Mouse (Mus musculus) liver, embryonic 16.5 days (tissue): ENCODE measurements at regions not wholly inside any gene's neighbourhood (a gene's known extent, or its start where the extent isn't known, plus 50 kb on each side); places are given as distances from the start of the nearest gene placed in this dataset.

Experiments used
- ATAC-seq: fragments of 200-750 bp; cut with Nextera tagmentation; 2 replicates; pipeline ENCODE4 v1.8.0; 2017; ENCODE audit warnings: low read depth, mild to moderate bottlenecking, moderate number of reproducible peaks, moderate library complexity
- H3K27ac ChIP-seq: fragments of 300-500 bp; sonication (generic); 2 replicates; pipeline ENCODE4 v1.5.1; 2014; ENCODE audit warnings: mild to moderate bottlenecking, low read length
- H3K27me3 ChIP-seq: fragments of 300-500 bp; sonication (generic); 2 replicates; pipeline ENCODE4 v1.6.1; 2014; ENCODE audit warnings: low read depth, low read length, mixed read lengths; ENCODE audit not compliant: control insufficient read depth, insufficient read depth
- H3K36me3 ChIP-seq: fragments of 300-500 bp; sonication (generic); 2 replicates; pipeline ENCODE4 v1.6.1; 2014; ENCODE audit warnings: mild to moderate bottlenecking; ENCODE audit not compliant: control insufficient read depth, insufficient read depth
- H3K4me1 ChIP-seq: fragments of 300-500 bp; sonication (generic); 2 replicates; pipeline ENCODE4 v1.6.1; 2014; ENCODE audit warnings: low read depth, low read length, mixed read lengths; ENCODE audit not compliant: control insufficient read depth
- H3K4me2 ChIP-seq: fragments of 300-500 bp; sonication (generic); 2 replicates; pipeline ENCODE4 v1.6.1; 2014; ENCODE audit warnings: low read depth, low read length, mixed read lengths
- H3K4me3 ChIP-seq: fragments of 300-500 bp; sonication (generic); 2 replicates; pipeline ENCODE4 v1.5.1; 2014; ENCODE audit warnings: low read depth, mild to moderate bottlenecking, low read length
- H3K9ac ChIP-seq: fragments of 300-500 bp; sonication (generic); 2 replicates; pipeline ENCODE4 v1.6.1; 2014; ENCODE audit warnings: low read depth, low read length
- H3K9me3 ChIP-seq: fragments of 300-500 bp; sonication (generic); replicated peaks from 2 replicates; pipeline ENCODE4 v1.6.1; 2016; ENCODE audit warnings: low read length; ENCODE audit not compliant: control insufficient read depth
- WGBS: fragments of 180-500 bp; shearing (Covaris S2); extraction: QIAGEN DNeasy Blood & Tissue Kit; methylation state at CpG from one replicate; pipeline ENCODE4 v1.1.7; 2014; ENCODE audit not compliant: insufficient replicate concordance; 5-methylcytosine and 5-hydroxymethylcytosine counted together

DNA sequence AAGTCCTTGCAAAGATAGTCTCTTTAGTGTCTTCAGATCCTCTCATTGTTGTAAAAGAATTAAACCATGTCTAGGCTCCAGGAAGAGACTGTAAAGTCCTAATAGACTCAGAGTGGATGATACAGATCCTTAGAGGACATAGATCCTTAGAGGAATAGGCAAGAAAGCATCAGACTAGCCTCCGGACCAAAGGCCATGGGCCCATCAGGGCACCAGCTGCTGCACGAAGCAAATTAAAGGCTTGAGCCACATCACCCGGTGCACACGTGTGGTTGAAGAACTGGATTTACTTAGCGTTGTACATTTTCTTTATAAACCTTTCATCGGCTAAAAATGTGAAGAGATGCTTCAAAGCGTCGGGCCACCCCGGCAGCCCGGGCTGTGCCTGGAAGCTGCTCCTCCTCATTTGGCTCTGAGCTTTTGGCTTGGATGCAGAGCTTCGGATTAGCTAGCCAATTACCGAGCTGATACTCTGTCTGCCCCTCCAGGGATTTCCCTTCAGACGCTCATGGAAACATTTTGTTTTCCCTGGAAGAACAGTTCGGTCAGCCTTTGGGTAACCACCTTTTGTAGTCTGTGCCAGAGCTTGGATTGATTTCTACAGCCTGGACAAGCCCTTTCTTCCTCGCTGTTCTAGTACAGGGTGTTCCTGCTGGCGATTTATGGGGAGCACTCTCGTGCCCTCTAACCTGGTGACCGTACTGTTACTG lies 259.0 kb upstream of the Slc30a5 start:
- ATAC-seq: no peak
- no peak overlapping the region for H3K4me2 ChIP-seq
- no peak overlapping the region for H3K9ac ChIP-seq
- no peaks in the 10 kb centered on the region for H3K4me1 ChIP-seq
- H3K36me3 ChIP-seq: no peaks in the 10 kb centered on the region
- no peak overlapping the region for H3K4me3 ChIP-seq
- 67% methylated on average over 18 of the region's 18 CpGs for WGBS
- H3K9me3 ChIP-seq: no peaks in the 10 kb centered on the region
- H3K27me3 ChIP-seq: no peaks in the 10 kb centered on the region
- H3K27ac ChIP-seq: no peak overlapping the region

GRCm38 (mm10) chr13:101085182-101085581 lies 252.0 kb upstream of the Slc30a5 start:
- no peak overlapping the region for H3K27ac ChIP-seq
- no peaks in the 10 kb centered on the region for H3K9me3 ChIP-seq
- no peak overlapping the region for H3K4me3 ChIP-seq
- H3K4me1 ChIP-seq: no peaks in the 10 kb centered on the region
- H3K4me2 ChIP-seq: no peak overlapping the region
- H3K27me3 ChIP-seq: no peaks in the 10 kb centered on the region
- no peak for ATAC-seq
- H3K9ac ChIP-seq: no peak overlapping the region
- no peaks in the 10 kb centered on the region for H3K36me3 ChIP-seq

- H3K27ac ChIP-seq: no peak overlapping the region
- no peaks in the 10 kb centered on the region for H3K36me3 ChIP-seq
- H3K9ac ChIP-seq: no peak overlapping the region
- 82% methylated on average over 5 of the region's 5 CpGs for WGBS
- ATAC-seq: no peak
- H3K27me3 ChIP-seq: no peaks in the 10 kb centered on the region
- no peak overlapping the region for H3K4me3 ChIP-seq
- H3K4me2 ChIP-seq: no peak overlapping the region
- no peaks in the 10 kb centered on the region for H3K4me1 ChIP-seq
- H3K9me3 ChIP-seq: no peaks in the 10 kb centered on the region
Observed at GRCm38 (mm10) chr13:101084193-101084592, 251.0 kb upstream of the Slc30a5 start.

DNA sequence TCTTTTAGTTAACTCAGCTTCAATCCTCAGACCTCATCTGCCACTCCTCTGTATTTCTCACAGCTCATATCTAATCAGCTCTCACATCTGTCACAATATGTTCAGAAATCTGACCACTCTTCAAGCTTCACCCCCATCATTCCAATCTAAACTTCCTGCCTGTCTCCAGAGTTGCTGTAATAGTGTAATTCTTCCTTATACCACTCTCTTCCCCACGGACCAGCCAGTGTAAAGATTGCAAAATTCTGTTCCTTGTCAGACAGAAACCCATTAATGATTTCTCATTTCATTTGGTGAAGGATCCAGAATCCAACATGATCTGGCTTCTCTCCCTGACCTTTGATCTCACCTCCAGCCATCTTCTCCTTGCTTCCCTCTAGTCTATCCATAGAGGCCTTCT lies 250.2 kb upstream of the Slc30a5 start:
- 40% methylated on average over 1 of the region's 1 CpGs for WGBS
- Histone ChIP-seq H3K36me3 (no peaks in the 10 kb centered on the region), H3K27me3 (no peaks in the 10 kb centered on the region), H3K27ac (no peak overlapping the region), H3K9ac (no peak overlapping the region), H3K4me3 (no peak overlapping the region), H3K9me3 (no peaks in the 10 kb centered on the region), H3K4me2 (no peak overlapping the region), H3K4me1 (no peaks in the 10 kb centered on the region)
- no peak for ATAC-seq

DNA sequence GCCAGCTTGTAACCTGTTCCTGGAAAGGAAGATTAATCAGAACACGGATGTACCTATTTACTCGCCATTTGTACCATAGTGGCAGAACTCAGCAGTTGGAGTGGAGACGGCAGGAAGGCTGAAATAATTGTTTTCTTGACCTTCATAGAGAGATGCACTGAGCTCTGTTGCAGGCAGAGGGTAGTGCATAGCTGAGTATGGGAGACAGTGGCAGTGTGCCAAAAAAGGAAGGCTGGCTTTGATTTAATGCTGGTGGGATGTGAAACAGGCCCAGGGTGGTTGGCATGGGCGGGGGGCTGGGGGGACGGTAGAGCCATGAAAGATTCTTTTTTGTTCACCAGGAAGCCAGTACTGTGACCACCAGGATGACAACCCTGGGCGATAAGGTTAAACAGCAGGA lies 235.3 kb upstream of the Slc30a5 start:
- WGBS: 62% methylated on average over 6 of the region's 6 CpGs
- H3K27me3 ChIP-seq: no peaks in the 10 kb centered on the region

GRCm38 (mm10) chr13:101062582-101062981 lies 229.4 kb upstream of the Slc30a5 start:
- Histone ChIP-seq H3K4me2 (no peak overlapping the region), H3K27me3 (no peaks in the 10 kb centered on the region), H3K4me1 (no peaks in the 10 kb centered on the region), H3K4me3 (no peak overlapping the region), H3K36me3 (no peaks in the 10 kb centered on the region), H3K9me3 (no peaks in the 10 kb centered on the region), H3K9ac (no peak overlapping the region), H3K27ac (no peak overlapping the region)
- WGBS: 55% methylated on average over 8 of the region's 8 CpGs
- no peak for ATAC-seq

More for the DNA sequence above, 235.3 kb upstream of the Slc30a5 start:
- ATAC-seq: no peak
- Histone ChIP-seq H3K36me3 (no peaks in the 10 kb centered on the region), H3K4me1 (no peaks in the 10 kb centered on the region), H3K9me3 (no peaks in the 10 kb centered on the region), H3K4me3 (no peak overlapping the region), H3K9ac (no peak overlapping the region), H3K4me2 (no peak overlapping the region), H3K27ac (no peak overlapping the region)

GRCm38 (mm10) chr13:101061233-101062144 lies 228.3 kb upstream of the Slc30a5 start:
- ATAC-seq: no peak
- Histone ChIP-seq H3K27me3 (no peaks in the 10 kb centered on the region), H3K9ac (no peak overlapping the region), H3K4me3 (no peak overlapping the region), H3K9me3 (no peaks in the 10 kb centered on the region), H3K27ac (no peak overlapping the region), H3K4me1 (no peaks in the 10 kb centered on the region), H3K36me3 (no peaks in the 10 kb centered on the region), H3K4me2 (no peak overlapping the region)
- 63% methylated on average over 15 of the region's 15 CpGs for WGBS

- no peak overlapping the region for H3K4me2 ChIP-seq
- H3K9ac ChIP-seq: no peak overlapping the region
- H3K36me3 ChIP-seq: no peaks in the 10 kb centered on the region
- 57% methylated on average over 1 of the region's 1 CpGs for WGBS
- no peaks in the 10 kb centered on the region for H3K27me3 ChIP-seq
- H3K4me3 ChIP-seq: no peak overlapping the region
- H3K4me1 ChIP-seq: no peaks in the 10 kb centered on the region
- H3K9me3 ChIP-seq: no peaks in the 10 kb centered on the region
- H3K27ac ChIP-seq: no peak overlapping the region
- ATAC-seq: no peak
Observed at GRCm38 (mm10) chr13:101049511-101049910, 216.3 kb upstream of the Slc30a5 start.

DNA sequence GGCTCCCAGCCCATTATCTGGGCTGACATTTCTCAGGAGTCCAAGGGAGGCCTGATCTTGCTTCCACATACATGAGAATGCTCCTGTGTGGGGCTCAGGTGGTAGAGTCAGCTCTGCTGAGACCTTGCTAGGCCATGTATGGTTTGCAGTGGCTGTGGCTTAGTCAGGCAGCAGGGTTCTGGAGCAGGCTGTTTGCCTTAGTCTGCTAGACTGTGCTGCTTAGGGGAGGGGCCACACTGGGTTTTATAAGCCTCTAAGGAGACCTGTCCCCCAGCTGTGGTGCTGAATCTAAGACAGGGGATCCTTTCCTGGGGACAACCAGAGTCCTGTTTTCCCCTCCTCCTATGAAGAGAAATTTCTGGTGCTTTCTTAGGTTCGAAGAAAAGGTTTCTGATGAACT lies 199.4 kb upstream of the Slc30a5 start:
- ATAC-seq: no peak
- no peak overlapping the region for H3K9ac ChIP-seq
- no peaks in the 10 kb centered on the region for H3K36me3 ChIP-seq
- no peak overlapping the region for H3K4me2 ChIP-seq
- H3K4me1 ChIP-seq: no peaks in the 10 kb centered on the region
- no peaks in the 10 kb centered on the region for H3K9me3 ChIP-seq
- 25% methylated on average over 1 of the region's 1 CpGs for WGBS
- H3K27me3 ChIP-seq: no peaks in the 10 kb centered on the region
- no peak overlapping the region for H3K27ac ChIP-seq
- no peak overlapping the region for H3K4me3 ChIP-seq
